Mouse (Mus musculus) limb, embryonic 10.5 days (tissue): ENCODE results near the gene Fopnl. TPM values are rescaled to one million over a fixed set of nuclear protein-coding genes. Genes with fewer than 3 reads are reported as not detected.

Source experiments
- DNase-seq: peaks from one replicate; pipeline ENCODE4 v3.0.0-alpha.2; 2017; ENCODE audit warnings: low spot score
- H3K27ac ChIP-seq: fragments of 300-500 bp; sonication (generic); 2 replicates; pipeline ENCODE4 v1.5.1; 2016; ENCODE audit warnings: mild to moderate bottlenecking
- H3K27me3 ChIP-seq: fragments of 300-500 bp; sonication (generic); 2 replicates; pipeline ENCODE4 v1.6.1; 2016; ENCODE audit warnings: low read depth, mild to moderate bottlenecking; ENCODE audit not compliant: poor library complexity, severe bottlenecking
- H3K36me3 ChIP-seq: fragments of 300-500 bp; sonication (generic); 2 replicates; pipeline ENCODE4 v1.6.1; 2016; ENCODE audit warnings: mild to moderate bottlenecking, moderate library complexity
- H3K4me1 ChIP-seq: fragments of 300-500 bp; sonication (generic); 2 replicates; pipeline ENCODE4 v1.6.1; 2016
- H3K4me3 ChIP-seq: fragments of 300-500 bp; sonication (generic); 2 replicates; pipeline ENCODE4 v1.5.1; 2016; ENCODE audit warnings: mild to moderate bottlenecking, moderate library complexity
- H3K9me3 ChIP-seq: fragments of 300-500 bp; sonication (generic); replicated peaks from 2 replicates; pipeline ENCODE4 v1.6.1; 2016; ENCODE audit warnings: mild to moderate bottlenecking
- WGBS: fragments of 180-500 bp; shearing (Covaris S2); methylation state at CpG from one replicate; pipeline ENCODE4 v1.1.7; 2016; 5-methylcytosine and 5-hydroxymethylcytosine counted together
- polyA plus RNA-seq: library from polyadenylated mRNA; unstranded; fragments of >200 nt; fragmentation: Nextera tagmentation; extraction: Ambion mirVana; gene quantifications from 2 replicates; pipeline ENCODE4 v1.2.1, GENCODE M21; 2016

Fopnl gene
- polyA plus RNA-seq, 1 experiment from 2014 or later = 166 TPM

DNA sequence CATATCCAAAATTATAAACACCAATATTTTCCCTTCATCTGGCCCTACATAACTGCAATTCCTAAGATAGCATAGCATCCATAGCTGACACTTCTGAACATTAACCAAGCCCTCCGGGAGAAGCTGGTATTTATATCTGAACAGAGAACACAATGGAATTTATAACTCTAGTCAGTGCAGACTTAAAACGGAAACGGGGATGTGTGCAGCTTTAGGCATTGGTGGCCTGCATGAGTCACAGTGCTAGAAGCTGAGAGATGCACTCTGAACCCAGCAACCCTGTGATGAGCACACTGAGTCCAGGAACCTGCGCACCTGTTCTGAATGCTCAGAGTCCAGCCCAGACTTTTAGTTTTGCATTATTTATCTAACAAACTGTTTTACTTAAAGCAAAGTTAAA is 18.7 kb downstream of the Fopnl start:
- Histone ChIP-seq H3K4me1 (no peaks in the 10 kb centered on the region), H3K27ac (no peak overlapping the region), H3K36me3 (peaks cover 61% of the 10 kb centered on the region), H3K4me3 (no peak overlapping the region), H3K27me3 (peaks cover 7% of the 10 kb centered on the region; the same call in 1 of the 2 replicates), H3K9me3 (no peaks in the 10 kb centered on the region)
- DNase-seq = no peak
- WGBS = 95% methylated on average over 4 of the region's 4 CpGs

DNA sequence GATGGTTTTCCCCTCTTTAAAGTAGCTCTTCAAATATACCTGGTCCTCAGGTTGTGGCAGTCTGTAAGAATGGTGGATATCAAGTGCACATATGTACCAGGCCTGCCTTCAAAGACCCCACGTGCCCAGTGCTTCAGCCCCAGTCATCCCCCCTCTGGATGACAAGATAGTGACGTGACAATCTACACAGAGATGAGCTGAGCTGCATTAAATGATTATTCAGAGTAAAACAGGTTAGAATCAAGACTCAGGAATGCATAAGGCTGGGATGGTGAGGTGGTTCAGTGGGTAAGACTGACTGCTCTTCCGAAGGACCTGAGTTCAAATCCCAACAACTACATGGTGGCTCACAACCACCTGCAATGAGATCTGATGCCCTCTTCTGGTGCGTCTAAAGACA is 19.5 kb downstream of the Fopnl start:
- Histone ChIP-seq H3K27ac (no peak overlapping the region), H3K9me3 (no peaks in the 10 kb centered on the region), H3K4me1 (0 out of 2 replicates have a peak, but pooled peaks cover under 1% of the 10 kb centered on the region), H3K36me3 (peaks cover 54% of the 10 kb centered on the region), H3K27me3 (peaks cover 14% of the 10 kb centered on the region), H3K4me3 (no peak overlapping the region)
- no peak for DNase-seq
- 92% methylated on average over 4 of the region's 4 CpGs for WGBS

DNA sequence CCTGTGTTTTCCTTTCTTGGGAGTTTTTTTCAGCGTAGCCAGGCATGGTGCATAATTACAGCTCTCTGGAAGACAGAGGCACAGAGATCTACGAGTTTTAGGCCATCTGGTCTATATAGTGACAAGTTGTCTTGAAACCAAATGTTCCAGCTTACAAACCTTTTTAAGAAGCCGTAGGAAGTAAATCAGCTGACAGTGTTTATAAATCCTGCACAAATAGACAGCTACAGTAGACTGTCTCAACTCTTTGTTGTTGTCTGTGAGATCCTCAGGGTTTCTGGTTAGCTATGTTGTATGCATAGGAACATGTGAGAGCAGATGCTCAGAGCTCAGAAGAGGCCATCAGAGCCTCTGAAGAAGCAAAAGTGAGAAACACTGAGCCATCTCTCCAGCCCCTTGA is 20.1 kb downstream of the Fopnl start:
- Histone ChIP-seq H3K36me3 (peaks cover 48% of the 10 kb centered on the region), H3K27me3 (peaks cover 20% of the 10 kb centered on the region), H3K4me3 (no peak overlapping the region), H3K9me3 (no peaks in the 10 kb centered on the region), H3K4me1 (peaks cover 6% of the 10 kb centered on the region), H3K27ac (no peak overlapping the region)
- DNase-seq = no peak
- 83% methylated on average over 3 of the region's 3 CpGs for WGBS

DNA sequence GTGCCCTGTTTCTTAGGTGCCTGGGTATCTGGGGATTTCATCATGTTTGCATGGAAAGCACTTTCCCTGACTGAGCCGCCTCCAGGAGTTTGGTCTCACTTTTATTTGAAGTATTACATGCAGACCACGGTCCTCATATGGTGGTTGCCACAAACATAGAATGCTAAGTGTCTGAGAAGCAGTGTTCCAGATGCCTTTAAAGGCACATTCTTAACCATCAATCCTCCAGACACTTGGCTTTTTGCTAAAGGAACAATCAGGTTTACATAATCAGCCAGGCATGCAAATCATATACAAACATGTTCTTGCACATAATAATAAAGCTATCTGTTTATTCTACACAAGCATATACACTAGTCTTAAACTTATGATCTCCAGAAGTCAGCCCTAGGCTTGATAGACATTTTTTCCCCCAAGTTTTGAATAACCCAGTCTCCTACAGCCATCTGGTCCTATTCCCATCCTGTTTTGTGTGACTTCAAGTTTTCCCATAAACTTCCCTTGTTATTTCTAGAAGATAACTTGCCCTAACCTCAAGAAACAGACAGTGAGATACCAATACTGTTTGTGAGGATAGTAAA is 20.6 kb downstream of the Fopnl start:
- Histone ChIP-seq H3K4me1 (peaks cover 10% of the 10 kb centered on the region), H3K27me3 (peaks cover 25% of the 10 kb centered on the region), H3K27ac (no peak overlapping the region), H3K36me3 (peaks cover 43% of the 10 kb centered on the region), H3K9me3 (no peaks in the 10 kb centered on the region), H3K4me3 (no peak overlapping the region)
- WGBS = 87% methylated on average over 2 of the region's 2 CpGs
- DNase-seq = no peak

DNA sequence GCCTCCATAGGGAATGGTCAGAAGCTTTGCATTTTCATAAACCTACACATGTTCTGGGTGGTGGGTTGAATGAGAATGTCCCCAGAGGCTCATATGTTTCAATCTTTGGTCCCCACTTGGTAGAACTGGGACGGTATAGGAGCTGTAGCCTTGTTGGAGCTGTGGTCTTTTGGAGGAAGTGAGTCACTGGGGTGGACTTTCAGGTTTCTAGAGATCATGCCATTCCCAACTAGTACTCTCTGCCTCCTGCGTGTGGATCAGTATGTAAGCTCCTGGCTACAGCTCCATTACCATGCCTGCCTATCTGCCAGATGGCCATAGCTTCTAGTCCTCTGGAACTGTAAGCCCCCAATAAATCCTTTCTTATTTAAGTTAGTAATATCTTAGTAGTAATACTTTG is 21.9 kb downstream of the Fopnl start:
- Histone ChIP-seq H3K4me1 (peaks cover 10% of the 10 kb centered on the region), H3K27ac (no peak overlapping the region), H3K36me3 (peaks cover 30% of the 10 kb centered on the region), H3K4me3 (no peak overlapping the region), H3K9me3 (no peaks in the 10 kb centered on the region), H3K27me3 (peaks cover 38% of the 10 kb centered on the region)
- 85% methylated on average over 2 of the region's 2 CpGs for whole genome bisulfite sequencing
- DNase-seq = no peak

DNA sequence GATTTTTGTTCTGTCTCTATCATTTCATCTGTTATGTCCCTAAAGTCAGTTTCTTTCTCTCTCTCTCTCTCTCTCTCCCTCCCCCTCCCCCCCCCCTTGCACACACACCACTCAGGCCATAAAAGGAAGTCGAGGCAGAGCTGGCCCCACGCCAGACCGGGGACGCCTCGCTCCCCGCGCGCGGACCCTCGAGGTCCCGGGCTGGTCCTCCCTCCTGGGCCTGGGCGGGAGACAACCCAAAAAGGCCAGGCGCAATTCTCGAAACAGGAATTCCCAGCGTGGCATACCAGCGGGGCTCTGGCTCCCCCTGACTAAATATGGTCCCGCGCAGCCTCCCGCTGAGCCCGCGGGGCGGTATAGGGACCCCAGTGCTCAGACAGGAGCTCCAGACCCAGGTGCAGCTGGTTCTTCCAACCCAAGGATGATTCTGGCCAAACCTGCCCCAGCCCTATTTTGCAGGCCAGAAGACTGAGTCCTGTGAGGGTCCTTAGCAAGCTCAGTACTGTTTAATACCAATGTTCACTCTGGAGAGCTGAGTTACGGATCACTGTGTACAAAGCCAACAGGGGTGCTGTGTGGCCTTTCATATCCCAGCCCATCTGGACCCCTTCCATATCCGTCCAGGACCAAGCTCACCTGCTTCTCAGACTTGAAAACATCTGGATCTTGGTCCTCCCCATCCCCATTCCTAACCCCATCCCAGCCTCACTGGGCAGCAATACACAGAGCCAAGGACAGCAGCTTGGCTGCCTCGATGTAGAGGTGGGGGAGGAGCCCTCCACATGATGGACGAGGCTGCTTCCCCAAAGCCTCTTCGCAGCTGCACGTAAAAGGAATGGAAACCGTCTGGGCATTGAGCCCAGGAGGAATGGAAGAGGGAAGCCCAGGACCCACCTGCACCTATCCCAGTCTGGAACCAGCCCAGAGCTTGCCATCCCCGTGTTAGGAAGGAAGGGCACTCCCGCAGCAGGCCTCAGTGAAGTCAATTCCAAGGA is 24.7 kb downstream of the Fopnl start:
- Histone ChIP-seq H3K9me3 (no peaks in the 10 kb centered on the region), H3K27me3 (peaks cover 38% of the 10 kb centered on the region), H3K4me1 (peaks cover 10% of the 10 kb centered on the region), H3K36me3 (peaks cover 5% of the 10 kb centered on the region; the same call in 1 of the 2 replicates), H3K27ac (no peak overlapping the region), H3K4me3 (peak overlapping the region; percentile 34)
- 16% methylated on average over 31 of the region's 31 CpGs for WGBS
- DNase-seq = no peak

DNA sequence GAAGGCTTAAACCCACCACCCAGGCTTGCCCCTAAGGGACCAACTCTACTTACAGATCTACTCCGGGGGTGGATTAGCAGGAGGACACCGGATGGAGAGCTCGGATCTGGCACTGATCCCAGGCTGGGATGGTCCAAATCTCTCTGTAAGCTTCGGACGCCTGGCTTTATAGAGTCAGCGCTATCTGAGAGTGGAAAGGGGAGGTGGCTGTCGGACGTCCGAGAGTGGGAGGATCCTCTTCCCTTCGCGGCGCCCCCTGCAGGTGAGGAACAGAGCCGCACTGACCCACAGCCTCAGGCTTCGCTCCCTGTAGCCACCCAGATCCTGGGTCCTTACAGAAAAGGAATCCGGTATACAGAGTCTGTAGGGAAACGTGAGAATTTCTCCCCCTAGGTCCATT is 26.0 kb downstream of the Fopnl start, which contains the start of gene Myh11:
Gene Myh11 (minus strand): TSS at position 150 of the 400 bp plus-strand sequence.
- H3K27ac ChIP-seq = no peak within 1 kb of the TSS
- H3K4me1 ChIP-seq = peaks cover 10% of the 10 kb centered on the region
- H3K27me3 ChIP-seq = peaks cover 38% of the 10 kb centered on the region
- DNase-seq = peak; percentile 78
- 6% methylated on average over 16 of the region's 16 CpGs for WGBS
- no peaks in the 10 kb centered on the region for H3K36me3 ChIP-seq
- H3K9me3 ChIP-seq = no peaks in the 10 kb centered on the region
- peak within 1 kb of the TSS; percentile 34 for H3K4me3 ChIP-seq

DNA sequence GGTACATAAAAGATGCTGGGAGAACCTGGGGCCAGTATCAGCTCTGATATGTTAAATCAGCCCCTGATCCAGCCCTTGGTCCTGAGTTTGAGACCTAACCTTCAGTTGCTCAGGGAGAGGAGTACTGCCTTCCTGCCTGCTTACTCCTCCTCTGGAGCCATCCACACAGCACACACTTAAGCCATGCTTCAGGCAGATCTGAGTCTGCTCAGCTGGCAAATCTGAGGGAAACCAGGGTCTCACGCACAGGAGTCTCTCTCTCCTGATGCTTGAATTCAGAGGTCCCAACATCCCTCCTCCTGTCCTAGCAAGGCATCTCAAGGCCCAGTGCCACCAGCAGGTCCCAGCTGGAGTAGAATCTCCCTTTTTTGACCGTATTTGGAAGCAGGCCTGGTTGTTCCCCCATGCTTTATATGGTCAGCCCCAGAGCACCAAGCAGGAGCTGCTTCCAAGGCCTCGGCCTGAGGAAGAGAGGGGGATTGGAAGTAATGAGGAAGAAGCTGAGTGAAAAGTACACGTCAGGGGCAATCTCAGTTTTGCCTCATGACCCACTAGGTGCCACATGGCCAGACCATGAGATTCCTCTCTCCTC is 44.7 kb downstream of the Fopnl start:
- Histone ChIP-seq H3K27ac (no peak overlapping the region), H3K4me1 (no peaks in the 10 kb centered on the region), H3K9me3 (no peaks in the 10 kb centered on the region), H3K4me3 (no peak overlapping the region), H3K27me3 (no peaks in the 10 kb centered on the region), H3K36me3 (no peaks in the 10 kb centered on the region)
- 75% methylated on average over 4 of the region's 4 CpGs for WGBS
- no peak for DNase-seq

DNA sequence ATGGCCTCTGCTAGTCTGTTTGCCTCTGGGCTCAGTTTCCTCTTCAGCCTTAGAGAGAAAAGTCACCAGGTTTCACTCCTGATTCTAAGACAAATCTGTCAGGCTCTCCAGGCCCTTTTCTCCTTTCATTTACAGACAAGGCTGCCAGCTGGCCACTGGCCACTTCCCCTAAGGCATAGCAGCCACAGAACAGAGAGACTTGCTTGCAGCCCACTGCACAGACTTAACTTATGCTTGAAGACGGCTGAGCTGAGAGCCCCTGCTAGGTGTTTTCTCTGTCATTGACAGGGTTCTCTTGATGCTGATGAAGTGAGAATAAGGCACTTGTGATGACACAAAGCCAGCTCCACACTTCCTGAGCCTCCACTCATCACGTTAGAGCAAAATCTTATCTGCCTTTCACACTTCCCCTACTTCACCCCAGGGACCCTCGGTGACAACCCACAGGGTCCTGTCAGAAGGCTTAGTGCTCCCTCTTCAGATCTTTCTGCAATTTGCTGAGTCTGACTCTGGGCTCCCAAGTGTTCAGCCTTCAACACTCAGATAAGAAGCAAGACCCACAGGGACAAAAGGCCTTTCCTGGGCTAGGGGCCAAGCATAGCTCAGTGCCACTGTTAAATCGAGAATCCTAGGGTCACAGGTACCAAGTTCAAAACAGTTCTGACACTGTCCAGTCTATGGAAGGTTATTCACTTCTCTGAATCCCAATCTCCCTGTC is 51.8 kb downstream of the Fopnl start:
- no peak for DNase-seq
- Histone ChIP-seq H3K4me1 (no peaks in the 10 kb centered on the region), H3K9me3 (no peaks in the 10 kb centered on the region), H3K27me3 (no peaks in the 10 kb centered on the region), H3K27ac (no peak overlapping the region), H3K36me3 (no peaks in the 10 kb centered on the region), H3K4me3 (no peak overlapping the region)
- WGBS = 32% methylated on average over 4 of the region's 4 CpGs

DNA sequence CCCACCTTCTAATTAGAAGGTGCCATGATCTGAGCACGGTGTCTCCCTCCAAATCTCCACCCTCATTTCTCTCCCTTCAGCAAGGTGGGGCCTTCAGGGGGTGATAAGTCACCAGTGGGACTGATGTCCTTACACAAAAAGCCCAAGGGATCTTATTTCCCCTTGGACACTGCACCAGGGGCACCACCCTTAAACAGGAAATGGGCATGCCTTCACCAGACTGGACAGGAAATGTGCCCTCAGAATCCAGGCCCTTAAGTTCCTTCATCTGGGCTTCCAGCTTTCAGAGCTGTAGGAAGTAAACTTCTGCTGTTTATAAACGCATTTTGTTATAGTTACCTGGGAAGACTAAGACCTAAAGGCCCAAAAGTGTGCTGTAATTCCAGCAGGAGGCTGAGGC is 52.7 kb downstream of the Fopnl start:
- Histone ChIP-seq H3K4me3 (no peak overlapping the region), H3K27me3 (no peaks in the 10 kb centered on the region), H3K9me3 (no peaks in the 10 kb centered on the region), H3K36me3 (no peaks in the 10 kb centered on the region), H3K27ac (no peak overlapping the region), H3K4me1 (no peaks in the 10 kb centered on the region)
- WGBS = 70% methylated on average over 2 of the region's 2 CpGs
- DNase-seq = no peak

DNA sequence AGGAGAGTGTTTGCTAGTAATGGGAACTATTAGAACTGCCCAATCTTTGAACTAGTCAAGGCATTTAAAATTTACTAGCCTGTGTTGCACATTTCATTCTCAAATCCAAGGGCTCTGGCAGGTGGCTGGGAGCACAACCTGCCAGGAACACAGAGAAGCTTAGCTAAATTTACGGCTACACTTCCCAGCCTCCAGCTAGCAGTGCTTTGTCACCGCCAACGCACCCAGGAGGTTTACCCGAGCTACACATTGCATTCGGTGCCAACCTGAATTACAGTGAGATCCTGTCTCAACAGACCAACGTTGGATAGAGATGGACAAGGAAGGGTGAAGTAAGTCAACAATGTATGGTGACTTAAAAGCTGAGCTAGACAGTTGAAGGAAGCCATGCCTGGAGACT is 54.0 kb downstream of the Fopnl start:
- H3K4me3 ChIP-seq = no peak overlapping the region
- no peak for DNase-seq
- no peaks in the 10 kb centered on the region for H3K27me3 ChIP-seq
- no peaks in the 10 kb centered on the region for H3K9me3 ChIP-seq
- H3K27ac ChIP-seq = no peak overlapping the region
- WGBS = 88% methylated on average over 6 of the region's 6 CpGs
- no peaks in the 10 kb centered on the region for H3K36me3 ChIP-seq
- H3K4me1 ChIP-seq = no peaks in the 10 kb centered on the region

DNA sequence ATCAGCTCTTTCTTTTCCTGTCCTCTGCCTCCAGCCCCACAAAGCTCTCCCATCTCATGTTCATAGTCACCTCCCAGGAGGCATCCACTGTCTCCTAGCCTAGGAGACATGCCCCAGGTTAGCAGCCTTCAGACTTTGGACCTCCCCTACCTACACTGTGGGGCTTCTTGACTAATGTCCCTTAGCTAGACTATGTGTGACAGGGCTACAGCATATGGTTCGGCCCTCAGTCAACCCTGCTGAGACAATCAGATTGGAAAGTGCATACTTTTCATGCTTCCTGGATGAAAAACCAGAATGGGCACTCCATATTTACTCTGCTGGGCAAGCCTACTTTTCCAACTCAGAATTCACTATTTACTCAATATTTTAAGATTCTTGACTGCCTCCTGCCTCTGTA is 54.8 kb downstream of the Fopnl start:
- Histone ChIP-seq H3K27ac (no peak overlapping the region), H3K9me3 (no peaks in the 10 kb centered on the region), H3K36me3 (no peaks in the 10 kb centered on the region), H3K4me1 (no peaks in the 10 kb centered on the region), H3K4me3 (no peak overlapping the region), H3K27me3 (no peaks in the 10 kb centered on the region)
- 93% methylated on average over 1 of the region's 1 CpGs for WGBS
- DNase-seq = no peak
